Mouse (Mus musculus): ENCODE measurements around the gene Ikbke.
"Not testable (repeated sequence)": the region's sequence is repeated elsewhere in the genome, so short reads cannot be mapped to it uniquely, and the experiment has no call there.

Ikbke gene

DNA sequence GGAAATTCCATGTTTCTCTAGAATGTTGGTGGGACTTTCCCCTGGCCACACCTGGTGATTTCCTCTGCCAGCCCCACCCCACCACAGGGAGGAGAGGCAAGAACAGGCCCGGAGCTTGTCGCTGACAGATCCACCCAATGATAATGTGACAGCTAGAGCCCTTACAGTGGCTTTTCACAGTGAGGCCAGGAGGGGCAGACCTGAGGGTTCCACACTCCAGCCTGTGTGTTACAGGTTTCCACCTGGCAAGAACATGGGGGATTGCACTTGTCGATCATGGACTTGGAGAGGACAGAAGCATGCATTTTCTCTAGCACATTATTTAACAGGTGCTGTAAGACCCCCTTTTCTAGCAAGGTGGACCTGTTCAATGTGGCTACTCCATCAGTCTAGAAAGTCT, 874 bp upstream of the Ikbke start:
- DNase-seq: no peak

DNA sequence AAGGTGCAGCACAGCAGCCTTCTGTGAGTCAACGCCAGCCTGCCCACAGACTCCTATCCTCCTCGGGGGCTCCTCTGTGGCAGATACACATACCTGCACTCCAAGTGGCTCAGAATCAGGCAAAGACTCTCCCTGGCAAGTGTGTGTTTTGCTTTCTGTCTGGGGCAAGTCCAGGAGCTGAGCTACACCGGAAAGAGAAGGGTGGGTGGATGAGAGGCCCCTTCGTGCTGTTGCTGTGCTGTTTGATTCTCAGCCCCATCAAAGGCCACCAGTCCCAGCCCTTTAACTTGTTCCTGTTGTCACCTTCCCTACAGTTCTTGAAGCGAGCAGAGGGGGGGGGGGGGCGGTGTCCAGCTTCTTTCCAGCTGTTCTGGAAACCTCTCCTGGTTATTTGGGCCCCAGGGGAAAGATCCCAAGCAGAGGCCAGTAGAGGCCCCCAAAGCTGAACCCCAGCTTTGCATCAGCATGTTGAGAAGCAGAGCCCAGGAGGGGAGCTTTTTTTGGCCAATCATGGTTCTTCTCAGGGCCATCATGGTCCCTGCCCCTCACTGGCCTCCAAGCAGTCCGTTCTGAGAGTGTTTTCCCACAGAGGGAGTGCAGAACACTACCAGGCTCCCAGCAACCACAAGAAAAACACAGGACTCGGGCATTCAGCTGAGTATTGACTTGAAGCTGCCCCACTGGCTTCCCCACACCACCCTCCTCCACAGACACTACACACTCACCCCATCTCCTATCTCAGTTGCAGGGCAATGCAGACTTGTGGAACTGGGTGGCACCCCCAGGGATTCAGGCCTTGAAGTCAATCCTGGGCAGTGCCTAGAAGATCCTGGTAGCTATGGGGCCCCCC, 575 bp downstream of the Ikbke start:
- DNase-seq: no peak

DNA sequence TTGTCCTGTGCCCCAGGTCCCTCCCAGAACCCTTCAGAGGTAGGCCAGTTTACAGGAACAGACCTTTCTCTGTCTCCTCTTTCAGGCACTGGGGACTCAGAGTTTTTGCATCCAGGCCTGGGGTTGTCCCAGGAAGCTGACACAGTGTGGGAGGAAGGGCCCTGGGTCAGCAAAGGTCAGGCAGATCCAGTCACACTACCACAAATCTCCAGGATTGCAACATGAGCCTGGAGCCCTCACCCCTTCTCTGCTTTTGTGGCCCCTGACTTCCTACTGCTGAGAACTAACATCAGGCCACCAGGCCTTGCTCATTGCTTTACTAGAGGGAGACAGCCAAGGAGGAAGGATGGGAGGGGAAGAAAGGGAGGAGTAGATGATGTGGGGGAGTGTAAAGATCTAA, 2.6 kb downstream of the Ikbke start:
- DNase-seq: no peak

DNA sequence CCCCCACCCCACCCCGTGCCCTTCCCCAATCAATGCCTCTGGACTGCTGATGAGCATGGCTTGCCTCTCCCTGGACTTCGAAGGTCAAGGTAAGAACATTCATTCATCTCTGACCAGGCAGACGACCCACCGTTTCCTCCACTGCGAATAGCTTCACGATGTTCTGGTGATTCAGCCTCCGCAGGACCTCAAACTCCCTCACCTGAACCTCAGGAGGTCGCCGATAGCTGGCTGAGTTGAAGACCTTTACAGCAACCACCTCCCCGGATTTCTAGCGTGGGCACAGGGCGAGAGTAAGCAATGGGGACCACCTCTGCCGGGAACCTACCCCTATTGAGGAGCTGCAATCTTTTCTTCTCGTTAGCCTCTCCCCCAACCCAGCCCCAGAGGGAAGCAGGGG, 3.8 kb downstream of the Ikbke start:
- DNase-seq: no peak

DNA sequence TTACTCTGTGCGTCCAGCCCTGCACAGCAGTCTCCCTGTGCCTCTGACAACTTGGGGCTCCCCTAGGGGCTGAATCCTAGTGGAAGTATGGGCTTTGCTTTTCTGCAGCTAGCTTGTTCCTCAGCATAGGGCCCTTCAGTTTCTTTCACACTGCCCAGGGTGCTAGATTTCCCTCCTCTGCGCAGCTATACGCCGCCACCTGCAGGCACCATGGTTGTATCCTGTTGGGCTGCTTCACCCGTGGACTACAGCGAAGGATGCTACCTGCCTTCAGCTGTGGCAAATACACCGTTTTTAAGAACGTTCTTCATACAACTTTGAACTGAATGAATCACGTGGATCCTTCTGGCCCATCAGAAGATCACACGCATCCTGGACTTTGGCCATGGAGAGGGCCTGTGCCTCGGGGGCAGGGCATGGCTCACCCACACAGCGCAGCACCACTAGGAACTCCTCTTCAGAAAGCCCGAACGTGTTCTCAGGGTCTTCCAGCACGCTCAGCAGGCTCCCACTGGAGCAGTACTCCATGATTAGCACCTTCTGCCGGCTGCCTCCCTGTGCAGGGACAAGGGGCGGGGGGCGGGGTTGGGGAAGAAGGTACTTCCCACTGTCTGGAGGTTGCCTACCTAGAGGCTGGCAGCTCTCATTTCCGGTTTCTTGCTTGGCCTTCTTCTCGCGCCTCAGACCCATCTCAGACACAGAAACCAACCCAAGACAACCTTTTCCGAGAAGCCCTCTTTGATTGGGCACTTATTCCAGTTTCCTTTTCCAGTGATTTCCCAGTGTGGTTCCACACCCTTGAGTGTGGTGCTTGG, 4.5 kb downstream of the Ikbke start:
- DNase-seq: no peak

DNA sequence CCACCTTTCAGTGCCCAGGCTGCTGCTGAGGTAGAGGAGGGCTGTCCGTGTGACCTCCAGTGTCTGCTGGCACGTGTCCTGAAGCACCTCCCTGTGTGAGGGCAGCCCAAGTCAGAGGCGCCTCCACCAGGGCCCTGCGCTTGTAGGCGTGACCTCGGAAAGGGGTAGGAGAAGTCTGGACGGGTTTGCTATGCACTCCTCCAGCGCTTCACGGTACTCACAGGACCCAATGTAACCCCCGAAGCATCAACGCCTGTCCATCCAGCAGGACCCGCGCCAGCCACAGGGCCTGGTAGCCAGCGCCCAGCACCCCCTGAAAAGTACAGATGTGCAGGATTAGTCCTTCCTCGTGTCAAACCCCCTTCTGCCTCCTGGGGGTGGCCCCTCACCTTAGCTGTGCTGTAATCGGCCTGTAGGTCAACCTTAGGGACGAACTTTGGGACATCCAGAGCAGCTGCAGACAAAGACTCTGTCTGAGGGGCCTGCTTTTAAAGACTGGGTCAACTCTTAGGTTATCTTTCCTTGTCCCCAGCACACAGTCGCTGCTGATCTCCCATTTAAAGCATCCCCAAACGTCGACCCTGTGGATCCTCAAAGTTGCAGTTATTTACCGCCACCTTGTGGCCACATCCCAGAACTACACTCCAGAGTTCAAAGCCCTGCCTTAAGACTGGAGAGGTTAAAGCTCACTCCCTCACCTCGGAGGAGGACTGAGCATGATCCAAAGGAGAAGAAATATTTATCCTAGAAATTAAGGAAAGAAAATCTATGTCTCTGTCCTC, 9.4 kb downstream of the Ikbke start:
- peak; percentile 90 to 91 for DNase-seq

DNA sequence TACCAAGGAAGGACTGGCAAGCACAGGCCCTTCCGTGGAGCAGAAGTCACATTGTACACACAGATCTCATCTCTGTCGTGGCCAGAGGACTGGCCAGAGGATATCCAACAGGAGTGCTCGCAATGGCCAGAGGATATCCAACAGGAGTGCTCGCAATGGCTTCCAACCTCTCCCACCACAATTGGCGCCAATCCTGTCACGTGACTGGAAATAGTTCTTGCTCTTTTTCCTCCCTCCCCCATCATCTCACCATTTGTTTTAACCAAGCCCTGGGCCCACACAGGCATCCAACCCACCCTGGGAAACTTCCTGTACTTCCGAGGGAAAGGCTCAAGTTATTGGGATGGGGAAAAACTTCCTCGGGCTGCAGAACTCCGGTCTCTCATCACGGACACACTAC, 10.6 kb downstream of the Ikbke start:
- no peak for DNase-seq

DNA sequence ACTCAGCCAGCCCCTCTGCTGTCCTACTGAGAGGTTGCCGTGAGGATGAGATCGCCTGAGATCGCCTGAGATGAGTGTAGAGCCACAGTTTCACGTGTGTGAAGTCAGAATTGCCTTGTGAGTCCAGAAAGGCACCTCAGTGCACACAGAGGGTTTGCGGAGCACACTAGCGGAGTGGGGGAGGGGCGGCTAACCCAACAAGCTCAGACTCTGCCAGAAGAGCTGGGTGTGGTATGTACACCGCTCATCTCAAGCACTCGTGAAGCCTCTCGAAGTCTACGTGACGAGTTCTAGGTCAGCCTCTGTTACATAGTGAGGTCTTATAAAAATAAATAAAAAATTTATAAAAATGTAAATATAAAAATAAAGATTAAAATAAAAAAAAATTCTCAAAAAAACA, 15.5 kb downstream of the Ikbke start:
- no peak for DNase-seq

DNA sequence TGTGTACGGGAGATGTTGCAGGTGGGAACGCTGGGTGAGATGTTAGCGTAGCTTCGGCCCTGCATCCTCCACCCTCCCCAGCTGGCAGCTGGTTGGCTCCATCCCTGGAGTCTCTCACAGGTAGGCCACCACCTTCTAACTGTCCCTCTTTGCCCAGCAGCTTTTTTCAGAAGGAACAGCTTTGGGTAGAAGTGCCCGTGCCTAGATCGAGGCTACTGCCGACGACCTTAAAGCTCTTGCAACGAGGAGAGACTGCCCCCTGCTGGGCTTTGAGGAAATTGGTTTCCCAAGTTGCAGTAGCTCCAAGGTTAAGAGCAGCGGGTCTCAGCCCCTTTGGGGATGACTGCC, 19.1 kb downstream of the Ikbke start:
- peak; percentile 83 to 88 for DNase-seq

DNA sequence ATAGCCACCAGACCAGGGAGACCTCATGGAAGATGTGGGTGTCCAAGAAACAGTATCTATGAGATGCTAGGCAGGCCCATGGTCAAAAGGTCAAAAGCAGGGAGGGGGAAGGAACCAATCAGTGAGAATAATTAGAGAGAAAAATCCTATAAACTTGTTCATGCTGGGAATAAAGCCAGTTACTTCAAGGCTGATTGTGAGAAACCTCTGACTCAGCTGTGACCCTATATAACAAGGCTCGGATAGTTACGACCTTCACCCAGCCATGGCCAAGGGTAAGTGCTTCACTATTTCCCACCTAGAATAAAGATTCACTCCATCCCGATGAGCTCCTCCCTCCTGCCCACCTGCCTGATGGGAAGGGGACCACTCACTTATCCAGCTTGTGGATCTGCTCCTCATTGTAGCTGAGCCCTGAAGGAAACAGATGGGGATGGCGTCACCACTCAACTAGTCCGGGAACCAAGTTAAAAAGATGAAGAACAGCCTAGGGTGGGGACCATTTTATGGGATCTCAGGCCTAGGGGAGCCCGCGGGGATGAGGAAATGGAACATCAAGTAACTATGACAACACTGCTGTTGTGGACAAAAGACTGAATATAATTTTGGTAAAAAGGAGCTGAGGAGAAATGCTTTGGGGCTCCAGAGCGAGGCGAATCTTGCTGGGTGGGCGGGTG, 19.6 kb downstream of the Ikbke start:
- DNase-seq: no peak

DNA sequence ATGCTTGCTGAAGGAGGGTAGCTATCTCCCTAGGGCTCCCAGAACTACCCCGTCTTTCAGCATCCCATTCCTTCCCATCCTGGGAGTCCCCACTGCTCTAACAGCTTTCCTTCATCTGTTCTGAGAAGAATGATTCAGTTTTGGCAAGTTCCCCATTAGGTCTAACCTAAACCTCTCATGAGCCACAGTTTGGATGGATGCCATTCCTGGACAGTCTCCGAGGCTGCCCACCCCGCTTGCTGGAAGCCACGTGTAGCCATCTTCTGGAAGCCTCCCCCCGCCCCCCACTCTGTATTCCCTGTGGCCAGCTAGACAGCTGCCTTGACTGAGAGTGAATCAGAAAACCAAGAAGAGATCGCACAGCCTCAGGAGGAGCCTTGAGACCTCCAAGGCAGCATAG, 22.1 kb downstream of the Ikbke start:
- no peak for DNase-seq

DNA sequence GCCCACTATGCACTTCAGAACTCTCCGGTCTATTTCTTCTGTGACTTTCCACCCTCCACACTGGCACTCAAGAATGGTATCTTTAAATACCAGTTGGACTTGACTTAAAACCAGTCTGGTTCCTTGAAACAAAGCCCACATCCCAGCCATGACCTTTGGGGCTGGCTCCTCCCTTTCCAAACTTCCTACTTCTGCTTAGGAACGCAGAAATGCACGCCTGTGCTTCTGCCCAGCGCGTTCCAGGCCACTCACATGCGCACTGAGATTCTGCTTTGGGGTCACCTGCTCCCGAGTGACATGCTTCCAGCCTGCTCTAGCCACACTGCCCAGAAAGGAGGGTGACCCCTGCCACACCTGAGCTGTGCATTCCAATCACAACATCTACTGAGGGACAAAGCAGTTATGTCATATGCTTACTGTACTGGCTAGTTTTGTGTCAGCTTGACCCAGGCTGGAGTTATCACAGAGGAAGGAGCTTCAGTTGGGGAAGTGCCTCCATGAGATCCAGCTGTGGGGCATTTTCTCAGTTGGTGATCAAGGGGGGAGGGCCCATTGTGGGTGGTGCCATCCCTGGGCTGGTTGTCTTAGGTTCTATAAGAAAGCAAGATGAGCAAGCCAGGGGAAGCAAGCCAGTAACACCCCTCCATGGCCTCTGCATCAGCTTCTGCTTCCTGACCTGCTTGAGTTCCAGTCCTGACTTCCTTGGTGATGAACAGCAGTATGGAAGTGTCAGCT, 26.7 kb downstream of the Ikbke start:
- DNase-seq: not testable (repeated sequence)

DNA sequence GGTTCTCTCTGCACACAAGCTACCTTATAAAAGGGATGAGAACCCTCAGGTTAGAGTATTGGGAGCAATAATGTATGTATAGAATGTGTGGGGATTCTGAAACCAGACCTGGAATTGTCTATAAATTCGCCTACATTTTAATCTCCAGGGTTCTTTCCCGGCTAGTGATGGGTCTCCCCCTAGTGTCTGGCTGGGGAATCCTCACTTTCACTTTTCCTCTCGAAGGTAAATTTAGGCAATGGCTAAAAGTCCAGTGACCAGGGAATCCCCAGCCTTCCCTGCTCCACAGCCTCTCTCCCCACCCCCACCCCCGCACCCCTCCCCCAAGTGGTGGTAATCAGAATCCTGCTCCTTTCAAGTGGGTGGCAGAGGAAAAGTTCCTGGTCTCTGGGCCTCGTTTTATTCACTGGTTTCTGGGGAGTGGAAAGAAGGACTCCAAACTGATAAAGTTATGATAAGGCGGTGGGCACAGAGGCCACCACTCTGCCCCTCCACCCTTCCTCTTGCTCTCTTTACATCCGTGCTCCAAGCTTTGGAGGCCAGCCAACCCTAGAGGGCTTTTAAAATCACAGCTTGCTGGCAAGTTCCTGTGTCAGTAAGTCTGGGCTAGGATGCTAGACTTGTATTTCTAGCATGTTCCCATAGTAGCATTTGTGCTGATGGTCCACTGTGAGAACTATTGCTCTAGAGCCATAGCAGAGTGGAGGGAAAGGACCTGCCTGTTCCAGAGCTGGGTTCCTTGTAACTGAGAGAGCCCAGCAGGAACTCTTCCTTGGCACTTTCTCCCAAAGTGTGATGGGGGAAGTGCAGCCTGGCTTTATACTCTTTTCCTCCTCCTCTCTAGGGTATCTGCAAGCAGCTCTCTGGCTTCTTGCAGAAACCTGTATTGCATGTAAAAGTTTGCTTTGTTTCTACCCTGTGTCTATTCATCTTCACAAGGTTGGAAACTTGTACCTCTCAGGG, 32.7 kb downstream of the Ikbke start:
- DNase-seq: peak; percentile 75 to 77

DNA sequence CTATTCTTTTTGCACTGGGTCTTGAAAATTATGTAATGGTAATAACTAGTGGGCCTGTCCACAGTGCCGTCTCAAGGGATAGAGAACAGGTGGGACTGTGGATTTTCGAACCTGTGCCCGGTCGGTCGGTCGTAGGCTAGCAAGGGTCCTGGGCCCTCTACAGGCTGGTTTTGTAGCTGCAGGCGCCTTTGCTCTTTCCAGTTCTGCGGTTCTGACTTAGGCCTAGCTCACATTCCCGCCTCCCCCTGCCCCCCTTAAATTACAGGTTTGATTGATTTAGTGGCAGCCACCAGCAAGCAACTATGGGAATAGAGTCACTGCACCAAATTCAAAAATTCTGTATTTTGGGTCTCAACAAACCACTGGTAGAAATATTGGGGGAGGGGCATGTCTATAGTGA, 33.5 kb downstream of the Ikbke start:
- peak; percentile 78 to 81 for DNase-seq

DNA sequence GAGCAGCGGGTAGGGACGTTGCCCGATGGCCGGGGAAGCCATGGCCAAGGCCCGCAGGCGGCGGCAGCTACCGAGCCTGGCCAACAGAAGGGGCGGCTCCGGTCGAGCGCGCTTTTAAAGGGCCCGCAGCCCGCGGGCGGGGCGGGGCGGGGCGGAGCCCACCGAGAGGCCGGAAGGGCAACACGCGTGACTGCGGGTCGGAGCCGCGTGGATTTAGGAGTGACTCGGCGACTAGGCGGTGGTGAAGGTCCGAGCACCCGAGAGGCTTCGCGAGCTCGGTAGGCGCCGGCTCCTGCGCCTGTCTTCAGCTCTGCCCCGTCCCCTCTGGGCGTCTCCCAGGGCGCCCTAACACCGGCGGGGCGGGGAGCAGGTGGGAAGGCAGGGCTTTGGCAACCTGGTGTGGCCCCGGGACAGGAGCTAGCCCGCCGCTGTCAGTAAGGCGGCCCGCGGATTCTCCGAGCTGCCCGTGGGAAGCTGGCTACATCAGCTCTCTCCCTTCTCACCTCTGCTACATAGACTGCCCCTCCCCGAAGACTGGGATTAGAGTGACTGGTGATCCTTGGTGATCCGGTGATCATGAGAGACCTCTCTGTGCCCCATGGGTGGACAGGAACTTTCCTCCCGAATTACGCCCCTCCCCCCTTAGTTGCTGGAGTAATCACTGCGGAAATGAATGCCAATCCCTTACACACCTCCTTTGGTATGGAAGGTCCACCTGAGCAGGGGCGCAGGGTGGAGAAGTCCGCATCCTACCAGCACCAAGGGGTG, 34.1 kb downstream of the Ikbke start, which contains the start of gene Rassf5:
TSS of gene Rassf5 (minus strand) at position 170 of the 768 bp plus-strand sequence.
- peak; percentile 88 to 90 for DNase-seq

DNA sequence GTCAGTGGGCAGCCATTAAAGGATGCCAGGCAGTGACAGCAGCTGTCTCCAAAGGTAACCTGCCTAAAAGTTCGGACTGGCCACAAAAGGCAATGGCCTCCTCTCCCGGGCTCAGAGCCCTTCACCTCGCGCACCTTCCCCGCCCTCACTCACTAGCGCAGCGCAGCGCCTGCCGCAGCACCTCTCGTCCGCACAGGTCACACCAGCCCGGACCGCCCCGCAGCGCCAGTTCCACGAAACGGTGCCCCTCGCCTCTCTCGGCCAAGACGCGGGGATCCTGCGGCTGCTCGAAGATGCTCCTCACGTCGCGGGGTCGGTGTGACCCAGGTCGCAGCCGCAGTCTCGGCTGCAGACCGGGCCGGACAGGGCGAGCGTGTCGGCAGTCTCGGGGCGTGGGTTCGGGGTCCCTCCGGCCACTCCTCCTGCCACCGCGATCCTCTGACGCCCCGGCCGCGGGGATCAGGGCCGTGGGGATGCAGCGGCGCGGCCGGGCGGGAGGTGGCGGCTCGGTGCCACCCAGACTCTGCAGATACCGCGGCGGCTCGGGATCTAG, 34.8 kb downstream of the Ikbke start:
- DNase-seq: peak in 1 of 2 experiments; percentile 68

DNA sequence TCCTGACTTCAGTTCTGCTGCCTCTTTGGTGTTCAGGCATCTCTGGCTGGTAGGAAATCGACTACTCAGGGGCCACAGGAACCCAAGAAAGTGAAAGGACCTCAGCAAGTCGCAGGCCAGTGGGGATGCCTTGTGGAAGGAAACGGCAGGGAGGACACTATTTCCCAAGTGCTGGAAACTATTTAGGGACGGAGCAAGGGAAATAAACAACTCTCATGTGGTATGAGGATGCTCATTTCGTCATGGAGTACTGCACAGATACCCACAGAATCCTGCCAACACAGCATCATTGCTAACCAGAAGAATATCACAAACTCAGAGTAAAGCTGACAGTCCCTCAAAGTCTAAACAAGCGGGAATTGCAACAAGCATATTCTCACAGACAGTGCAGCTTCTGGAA, 36.5 kb downstream of the Ikbke start:
- DNase-seq: no peak

DNA sequence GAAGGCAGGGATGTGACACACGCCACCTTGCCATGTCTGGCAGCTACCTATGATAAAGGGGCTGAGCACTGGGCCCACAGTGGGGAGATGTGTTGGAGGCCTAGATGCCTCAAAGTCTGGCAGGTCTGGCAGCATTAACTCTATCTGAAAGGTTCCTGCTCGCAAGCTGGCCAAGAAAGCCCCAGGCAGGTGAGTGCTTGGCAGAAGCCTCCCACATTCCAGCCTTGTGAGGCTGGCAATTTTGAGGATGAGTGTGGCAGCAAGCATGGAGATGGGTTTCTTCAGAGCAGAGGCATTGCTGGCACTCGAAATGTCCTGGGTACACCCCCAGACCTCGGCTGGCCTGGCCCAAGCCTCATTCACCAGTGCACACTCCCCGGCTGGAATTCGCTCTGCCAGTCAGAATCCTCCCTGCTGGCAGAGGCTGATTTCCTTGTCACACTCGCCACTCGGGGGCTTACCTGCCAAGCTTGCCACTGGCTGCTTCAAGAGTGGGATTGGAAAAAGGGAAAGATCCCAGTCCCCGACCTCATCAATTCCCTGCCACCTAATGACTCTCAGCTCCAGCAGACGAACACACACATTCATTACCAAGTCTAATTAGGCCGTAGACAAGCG, 39.7 kb downstream of the Ikbke start:
- peak; percentile 62 to 75 for DNase-seq

DNA sequence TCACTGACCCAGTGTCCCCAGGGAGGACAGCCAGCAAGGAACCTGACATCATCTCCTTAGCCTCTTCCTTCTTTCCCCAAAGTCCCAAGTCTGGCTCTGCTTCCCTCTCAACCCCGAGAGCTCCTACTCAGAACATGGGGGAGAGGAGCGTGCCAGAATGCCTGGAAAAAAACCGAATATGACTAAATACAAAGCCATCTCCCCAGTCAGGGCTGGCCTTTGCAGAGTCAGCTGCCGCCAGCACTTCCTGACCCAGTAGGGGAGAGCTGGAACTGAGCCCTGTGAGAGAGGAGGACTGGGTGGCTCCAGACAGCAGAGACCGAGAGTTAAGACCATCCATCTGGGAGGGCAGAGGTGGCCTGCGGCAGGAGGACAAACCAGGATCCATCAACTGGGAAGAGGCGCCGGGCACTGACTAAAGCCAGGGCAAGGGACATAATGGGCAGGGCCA, 40.5 kb downstream of the Ikbke start:
- DNase-seq: peak; percentile 72 to 74
